Mouse (Mus musculus): ENCODE measurements at regions not wholly inside any gene's neighbourhood (a gene's known extent, or its start where the extent isn't known, plus 50 kb on each side); places are given as distances from the start of the nearest gene placed in this dataset.

DNA sequence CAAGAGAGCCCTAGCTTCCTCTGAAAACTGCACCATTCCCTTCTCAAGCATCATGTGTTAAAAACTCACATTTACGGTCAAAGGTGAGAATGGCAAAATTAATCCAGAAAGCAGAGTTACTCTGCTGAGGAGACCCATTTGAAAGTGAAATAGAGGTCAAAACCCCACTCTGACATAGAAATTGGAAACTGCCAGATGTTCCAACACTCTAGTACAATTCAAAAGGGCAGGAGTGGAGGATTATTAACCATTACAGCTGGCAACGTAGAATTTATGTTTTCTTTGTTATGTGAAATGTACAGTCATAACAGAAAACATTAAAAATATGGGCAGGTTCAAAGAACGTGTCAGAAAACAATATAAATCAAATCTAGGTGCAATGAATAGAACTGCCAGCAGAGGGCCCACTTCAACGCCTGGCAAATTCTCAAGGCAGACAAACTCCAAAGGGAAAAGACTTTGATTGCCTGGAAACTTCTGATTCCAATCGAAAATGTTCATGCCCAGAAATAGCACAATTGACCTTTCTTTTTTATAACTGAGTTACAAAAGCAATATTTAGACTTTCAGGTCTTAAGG, 54.2 kb upstream of the Rfpl4b start:
- DNase-seq: peak; percentile 38 to 48
- intact Hi-C loops (cut with DNase I): loop anchor here (2.0 to 5.0 kb wide), 2 partner anchors 167 to 647 kb away; no protein-coding TSS in a partner anchor

DNA sequence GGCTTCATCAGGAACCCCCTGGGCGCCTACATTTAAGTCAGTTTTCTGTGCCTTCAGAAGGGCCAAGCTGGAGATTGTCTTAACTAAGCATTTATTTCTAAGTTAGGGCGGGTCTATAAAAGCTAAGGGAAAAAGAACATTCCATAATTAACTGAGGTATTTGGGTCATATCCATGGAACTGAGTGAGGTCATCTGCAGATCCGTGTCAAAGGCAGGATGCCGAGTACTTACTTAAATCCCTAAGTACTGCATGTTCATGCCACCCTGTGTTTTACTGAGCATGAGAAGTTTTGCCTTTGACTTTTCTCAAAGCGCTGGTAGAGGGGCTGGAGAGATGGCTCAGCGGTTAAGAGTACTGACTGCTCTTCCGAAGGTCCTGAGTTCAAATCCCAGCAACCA, 57.7 kb upstream of the Rfpl4b start:
- intact Hi-C loops (cut with DNase I): loop anchor here (5.0 kb wide), 1 partner anchor 643 kb away; no protein-coding TSS in a partner anchor

DNA sequence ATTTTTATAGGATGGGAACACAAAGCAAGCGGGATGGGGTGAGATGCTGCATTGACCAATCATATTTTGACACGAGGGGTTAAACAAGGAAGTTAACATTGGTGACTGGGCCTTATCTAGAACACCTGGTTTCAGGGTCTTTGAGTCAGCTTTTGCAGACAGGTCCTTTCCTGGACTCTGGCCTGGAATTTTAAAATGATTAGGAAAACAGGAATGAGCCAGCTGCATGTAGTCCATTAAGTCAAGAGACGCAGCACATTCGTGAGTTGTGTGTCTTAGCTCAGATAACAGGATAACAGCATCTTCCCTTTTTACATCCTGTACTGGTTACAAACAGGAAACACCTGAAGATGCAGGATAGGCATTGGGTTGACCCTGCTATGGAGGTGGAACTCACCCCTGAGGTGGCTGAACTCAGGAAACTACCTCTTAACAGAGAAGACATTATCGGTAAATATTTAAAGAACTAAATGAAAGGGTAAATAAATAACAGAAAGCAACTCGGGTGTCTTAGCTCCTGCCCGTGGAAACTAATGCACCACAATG, 59.1 kb upstream of the Rfpl4b start:
- no peak for DNase-seq
- intact Hi-C loops (cut with DNase I): no loop called here

More for the DNA sequence above, 57.7 kb upstream of the Rfpl4b start:
- DNase-seq: no peak

DNA sequence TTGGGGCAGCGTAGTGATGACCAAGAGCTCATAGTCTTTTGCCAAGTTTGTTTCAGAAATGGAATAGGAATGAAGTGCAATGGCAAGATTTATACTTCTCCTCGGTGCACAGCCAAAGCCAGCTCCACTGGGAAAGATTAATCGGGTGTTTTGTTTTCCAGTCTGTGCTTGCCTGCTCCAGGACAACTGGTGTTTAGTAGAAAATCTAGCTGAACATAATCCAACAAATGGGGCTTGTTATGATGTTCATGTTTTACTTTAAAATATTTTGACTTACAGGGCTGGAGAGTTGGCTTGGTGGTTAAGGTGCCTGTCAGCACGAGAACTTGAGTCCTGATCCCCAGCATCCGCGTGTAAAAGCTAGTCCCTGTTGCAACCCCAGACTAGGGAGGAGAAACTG, 60.6 kb upstream of the Rfpl4b start:
- intact Hi-C loops (cut with DNase I): no loop called here
- peak; percentile 25 to 48 for DNase-seq

DNA sequence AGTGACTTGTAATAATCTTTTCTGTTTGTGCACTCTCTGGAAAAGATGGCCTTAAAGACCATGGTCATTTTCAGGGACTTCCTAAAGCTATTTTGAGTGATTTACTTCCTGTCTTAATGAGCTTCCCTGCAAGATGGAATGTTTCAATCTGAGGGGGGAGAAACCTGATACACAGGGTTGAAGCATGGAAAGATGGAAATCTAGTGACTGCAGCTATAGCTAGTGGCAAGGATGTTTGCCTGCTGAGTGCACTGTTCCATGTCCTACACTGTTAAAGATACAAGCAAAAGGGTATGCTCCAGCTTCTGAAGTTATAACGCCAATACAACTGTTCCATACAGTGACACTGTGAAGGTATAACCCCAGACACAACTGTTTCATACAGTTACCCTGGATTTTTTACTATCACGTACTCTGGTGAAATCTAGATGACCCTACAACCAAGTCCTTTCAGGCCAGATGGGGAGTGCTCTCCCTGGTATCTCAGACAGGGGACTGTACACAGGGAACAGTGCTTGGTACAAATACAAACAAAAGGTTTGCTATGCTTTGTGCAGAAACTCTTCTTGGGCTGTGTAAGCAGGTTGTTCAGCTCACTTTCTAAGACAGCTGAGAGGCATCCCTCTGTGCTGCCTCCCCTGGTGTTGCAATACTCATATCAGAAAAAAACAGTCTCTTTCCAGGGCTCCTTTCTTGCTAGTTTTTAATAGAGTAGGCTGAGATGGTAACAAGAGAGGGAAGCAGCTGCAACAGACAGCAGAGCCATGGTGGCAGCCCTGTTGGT, 62.4 kb upstream of the Rfpl4b start:
- DNase-seq: no peak
- intact Hi-C loops (cut with DNase I): no loop called here

DNA sequence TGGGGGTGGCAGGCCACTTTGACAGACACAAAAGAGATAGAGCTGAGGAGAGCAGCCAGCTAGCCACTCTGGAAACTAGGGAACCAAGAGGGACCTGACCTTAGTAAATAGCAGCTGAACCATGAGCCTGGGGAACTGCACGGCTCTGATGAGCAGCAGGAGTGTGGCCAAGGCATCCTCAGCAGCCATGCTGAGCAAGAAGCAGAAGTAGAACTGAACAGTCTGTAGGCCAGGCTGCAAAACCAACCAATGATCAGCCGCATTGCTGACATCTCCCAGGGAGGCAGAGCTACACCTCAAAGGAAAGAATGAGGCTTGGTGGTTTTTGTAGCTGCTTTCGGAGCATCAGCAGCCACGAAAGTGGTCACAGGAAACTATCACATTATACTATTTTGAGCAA, 63.1 kb upstream of the Rfpl4b start:
- DNase-seq: no peak
- intact Hi-C loops (cut with DNase I): no loop called here

DNA sequence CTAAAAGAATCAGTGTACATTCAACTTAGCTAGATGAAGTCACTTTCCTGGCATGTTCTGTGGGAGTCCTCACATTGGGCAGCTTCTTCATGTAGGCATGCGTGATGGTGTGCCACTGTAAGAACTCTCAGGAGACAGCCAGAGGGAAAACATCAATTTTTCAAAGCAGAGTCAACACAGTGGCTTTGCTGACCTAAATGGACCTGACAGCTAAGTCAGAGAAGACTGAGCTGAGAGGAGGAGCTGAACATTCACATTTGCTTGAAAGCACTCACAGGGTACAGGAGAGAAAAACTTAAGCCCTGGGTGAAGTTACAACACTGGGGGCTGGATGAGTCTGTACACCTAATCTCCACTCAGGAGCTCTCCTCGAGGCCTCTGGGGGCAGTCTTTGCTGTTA, 64.9 kb upstream of the Rfpl4b start:
- intact Hi-C loops (cut with DNase I): no loop called here
- no peak for DNase-seq

DNA sequence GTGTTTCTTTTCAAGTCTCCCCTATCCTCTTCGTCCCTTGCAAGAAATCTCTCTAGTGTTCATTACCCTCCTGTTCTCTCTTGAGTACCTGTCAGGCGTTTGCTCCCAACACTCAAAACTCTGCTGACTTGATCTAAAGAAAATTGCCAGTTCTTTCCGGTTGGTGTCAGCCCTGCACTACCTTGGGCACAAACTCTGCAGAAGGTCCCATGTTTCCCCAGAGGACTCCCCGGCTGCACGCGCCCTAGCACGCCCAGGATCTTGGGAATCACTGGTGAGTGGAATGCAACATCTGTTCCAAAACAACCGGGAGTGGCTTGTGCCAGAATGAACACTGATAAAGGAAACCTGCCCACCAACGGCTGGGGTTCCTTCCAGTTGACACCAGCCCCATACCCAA, 66.3 kb upstream of the Rfpl4b start:
- intact Hi-C loops (cut with DNase I): no loop called here
- no peak for DNase-seq

DNA sequence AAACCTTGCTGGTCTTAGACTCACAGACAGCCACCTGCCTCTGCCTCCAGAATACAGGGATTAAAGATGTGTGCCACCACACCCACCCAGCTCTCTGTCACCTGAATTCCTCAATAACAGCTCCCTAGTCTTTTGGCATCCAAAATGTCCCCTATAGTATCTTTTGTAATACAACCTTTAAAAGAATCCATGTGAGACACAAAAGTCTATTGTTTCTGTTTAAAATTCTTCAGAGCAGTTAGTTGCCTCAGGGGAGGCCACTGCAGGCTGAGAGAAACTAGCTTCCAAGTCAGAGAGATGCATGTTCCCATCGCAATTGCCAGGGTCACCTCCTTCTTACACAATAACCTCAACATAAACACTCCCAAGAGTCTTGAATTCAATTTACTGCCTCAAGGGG, 70.6 kb upstream of the Lama4 start:
- DNase-seq: no peak

DNA sequence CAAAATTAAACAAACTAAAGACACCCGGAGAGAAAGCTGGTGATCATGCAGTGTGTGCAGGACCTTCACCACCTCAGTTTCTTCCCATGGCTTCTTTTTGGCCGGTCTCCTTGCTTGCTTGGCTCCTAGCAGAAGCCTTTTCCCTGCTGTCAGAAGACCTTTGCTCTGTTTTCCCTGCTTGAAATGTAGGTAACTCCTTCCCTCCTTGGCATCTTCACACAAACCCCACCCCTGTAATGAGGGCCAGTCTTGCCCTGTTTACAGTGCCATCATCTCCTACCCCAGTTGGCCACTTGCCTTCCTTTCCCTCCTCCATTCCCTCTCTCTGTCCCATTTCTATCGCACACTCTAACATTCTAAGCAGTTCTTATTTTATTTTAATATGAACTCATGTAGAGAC, 69.7 kb upstream of the Lama4 start:
- intact Hi-C loops (cut with DNase I): no loop called here

More for the DNA sequence above, 70.6 kb upstream of the Lama4 start:
- intact Hi-C loops (cut with DNase I): no loop called here

DNA sequence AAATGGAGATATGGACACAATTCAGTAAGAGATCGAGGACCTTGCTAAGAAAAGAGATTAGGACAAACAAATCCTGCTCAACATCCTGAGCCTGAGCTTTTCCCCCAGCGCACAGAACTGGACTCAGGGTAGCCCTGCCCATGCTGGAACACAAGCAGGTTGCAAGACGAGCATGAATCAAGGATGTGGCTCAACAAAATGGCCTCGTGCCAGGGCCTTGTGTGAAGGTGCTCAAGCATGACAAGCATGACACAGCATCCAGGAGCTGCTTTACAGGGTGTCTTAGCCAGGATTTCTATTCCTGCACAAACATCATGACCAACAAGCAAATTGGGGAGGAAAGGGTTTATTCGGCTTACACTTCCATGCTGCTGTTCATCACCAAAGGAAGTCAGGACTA, 67.7 kb upstream of the Lama4 start:
- intact Hi-C loops (cut with DNase I): no loop called here
- DNase-seq: no peak

More for the DNA sequence above, 69.7 kb upstream of the Lama4 start:
- DNase-seq: no peak

DNA sequence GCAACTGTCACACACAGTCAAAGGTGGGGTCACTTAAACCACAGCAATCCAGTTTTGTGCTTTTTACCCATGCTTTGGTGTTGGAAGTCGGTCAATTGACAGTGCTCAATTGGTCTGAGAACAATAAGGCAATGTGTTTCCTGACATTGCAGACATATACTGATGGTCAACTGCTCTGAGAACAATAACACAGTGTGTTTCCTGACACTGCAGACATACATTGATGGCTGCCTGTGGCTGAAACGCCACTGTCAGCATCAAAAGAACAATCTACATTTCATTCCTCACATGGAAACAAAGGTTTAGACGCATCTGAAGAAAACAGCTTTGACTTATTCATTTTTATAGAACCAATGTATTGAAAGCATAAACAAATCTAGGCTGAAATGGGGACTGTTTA, 59.2 kb upstream of the Lama4 start:
- DNase-seq: no peak
- intact Hi-C loops (cut with DNase I): no loop called here

DNA sequence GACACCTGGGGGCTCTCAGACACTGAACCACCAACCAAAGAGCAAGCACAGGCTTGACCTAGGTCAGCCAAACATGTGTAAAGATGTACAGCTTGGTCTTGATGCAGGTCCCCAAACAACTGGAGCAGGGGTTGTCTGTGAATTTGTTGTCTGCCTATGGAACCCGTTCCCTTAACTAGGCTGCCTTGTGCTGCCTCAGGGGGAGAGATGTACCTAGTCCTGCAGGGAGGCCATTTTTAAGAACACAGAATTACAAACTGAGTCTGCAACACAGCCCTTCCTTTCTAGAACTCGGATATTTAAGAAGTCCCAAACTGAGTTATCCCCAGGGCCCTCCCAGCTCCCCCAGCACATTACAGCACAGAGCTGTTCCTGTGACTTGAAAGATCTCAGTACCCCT, 57.5 kb upstream of the Lama4 start:
- intact Hi-C loops (cut with DNase I): no loop called here

DNA sequence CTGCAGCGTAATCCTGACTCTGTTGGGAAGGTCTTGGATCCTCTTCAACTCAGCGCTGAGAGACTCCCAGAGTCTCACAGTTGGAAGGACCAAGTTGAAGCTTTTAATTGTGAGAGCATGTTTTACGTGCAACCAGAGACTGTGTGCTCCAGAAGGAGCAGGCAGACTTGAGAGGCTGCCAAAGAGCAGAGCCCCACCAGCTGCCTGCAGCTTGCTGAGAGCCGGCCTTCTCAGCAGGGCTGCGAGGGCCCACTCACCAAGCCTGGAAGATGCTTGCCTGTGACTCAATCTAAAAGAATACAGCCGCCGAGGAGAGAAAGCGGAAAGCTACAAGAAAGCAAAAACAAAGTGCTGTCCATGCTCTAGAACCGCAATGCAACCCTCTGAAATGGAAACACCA, 57.0 kb upstream of the Lama4 start:
- DNase-seq: peak; percentile 41 to 74
- intact Hi-C loops (cut with DNase I): no loop called here

More for the DNA sequence above, 57.5 kb upstream of the Lama4 start:
- no peak for DNase-seq

DNA sequence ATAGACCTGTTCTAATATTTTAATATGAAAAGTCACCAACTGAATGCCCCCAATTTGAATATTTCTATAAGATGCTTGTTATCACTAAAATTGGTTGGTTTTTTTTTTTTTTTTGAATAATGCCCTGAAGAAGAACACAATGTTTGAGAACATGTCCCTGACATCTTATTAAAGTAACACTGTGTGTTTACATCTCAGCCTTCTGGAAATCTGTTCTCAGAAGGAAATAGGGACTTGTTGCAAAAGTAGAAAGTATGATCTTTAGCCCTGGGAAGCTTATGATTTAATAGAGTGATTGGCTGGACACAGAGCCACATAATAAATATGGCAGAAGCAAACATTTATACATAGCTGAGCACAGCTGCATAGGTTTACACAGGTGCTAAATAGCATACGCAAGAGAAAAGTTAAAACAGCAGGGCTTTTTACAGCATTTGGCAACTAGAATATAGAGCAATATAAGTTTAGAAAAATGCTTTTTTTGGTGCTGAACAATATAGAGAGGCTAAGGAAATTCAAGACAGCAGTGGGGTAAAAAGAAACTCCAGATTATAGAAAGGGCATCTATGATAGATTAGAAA, 56.1 kb upstream of the Lama4 start:
- intact Hi-C loops (cut with DNase I): no loop called here
- DNase-seq: no peak

DNA sequence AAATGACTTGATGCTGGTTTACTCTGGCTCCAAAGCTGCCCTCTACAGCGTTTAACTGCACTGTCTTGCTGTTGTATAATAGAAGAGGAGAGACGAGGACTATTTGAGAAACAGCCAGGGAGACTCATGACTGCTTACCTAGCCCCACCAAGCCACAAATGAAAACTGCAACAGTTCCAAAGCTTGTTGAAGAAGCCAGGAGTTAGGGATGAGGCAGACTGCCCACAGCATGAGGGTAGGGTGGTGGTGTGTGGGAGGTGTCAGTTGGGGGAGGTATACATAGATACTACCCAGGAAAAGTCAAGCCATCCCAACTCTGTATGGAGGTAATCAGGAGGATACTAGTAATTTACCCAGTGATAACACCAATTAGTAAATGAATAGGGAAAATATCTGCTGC, 55.5 kb upstream of the Lama4 start:
- intact Hi-C loops (cut with DNase I): no loop called here

DNA sequence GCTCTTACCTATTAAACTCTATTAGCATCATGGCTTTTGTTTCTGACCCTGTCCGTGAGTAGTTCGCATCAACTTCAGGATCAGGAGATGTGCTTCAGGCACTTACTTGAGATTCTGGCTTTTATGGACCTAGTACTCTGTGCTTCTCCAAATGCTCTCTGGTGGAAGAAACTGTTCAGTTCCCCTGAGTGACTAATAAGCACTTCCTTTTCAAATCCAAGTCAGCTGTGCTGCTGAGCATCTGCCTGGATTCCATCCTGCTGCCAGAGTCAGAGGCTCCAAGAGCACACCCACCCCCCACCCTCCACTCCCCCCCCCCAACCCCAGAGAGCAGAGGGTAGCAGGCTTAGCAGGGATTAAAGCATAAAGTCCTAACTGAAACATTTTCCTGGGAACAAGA, 52.3 kb upstream of the Lama4 start:
- DNase-seq: no peak
- intact Hi-C loops (cut with DNase I): no loop called here

More for the DNA sequence above, 55.5 kb upstream of the Lama4 start:
- no peak for DNase-seq

Measured in gastrocnemius, postnatal 36 days (tissue).